Mouse (Mus musculus) bone marrow, adult 2 months (tissue): Measurements from ENCODE around the gene Hist1h2bb.

Source experiments
- CTCF ChIP-seq: fragments of 200-500 bp; IDR thresholded peaks from 2 replicates; pipeline ENCODE4 v1.5.1; 2011; ENCODE audit warnings: low read length, control low read depth; ENCODE audit not compliant: control insufficient read depth, insufficient read depth
- POLR2A ChIP-seq: fragments of 200-500 bp; IDR thresholded peaks from 2 replicates; pipeline ENCODE4 v1.6.1; 2011; ENCODE audit warnings: low read depth, mild to moderate bottlenecking, control low read depth, low read length, borderline replicate concordance; ENCODE audit not compliant: control insufficient read depth

GRCm38 (mm10) chr13:23698996-23699395 lies 47.5 kb upstream of the Hist1h2bb start:
- TF ChIP-seq POLR2A (no peak), CTCF (no peak)
